Mouse (Mus musculus) heart, embryonic 14.5 days (tissue): ENCODE results near the gene Cct3. TPM values are rescaled to one million over a fixed set of nuclear protein-coding genes. Genes with fewer than 3 reads are reported as not detected.
"Not testable (repeated sequence)": the region's sequence is repeated elsewhere in the genome, so short reads cannot be mapped to it uniquely, and the experiment has no call there.

Experiments
- ATAC-seq: fragments of 200-750 bp; cut with Nextera tagmentation; 2 replicates; pipeline ENCODE4 v1.8.0; 2017; ENCODE audit warnings: low read depth, moderate TSS enrichment; ENCODE audit not compliant: insufficient number of reproducible peaks, insufficient read depth, low FRiP score
- H3K27ac ChIP-seq, 2 experiments: fragments of 200-500 bp in 1 of 2; fragments of 300-500 bp in 1 of 2; sonication (generic) in 1 of 2; replicated peaks in 1 of 2; 2 replicates each; pipeline ENCODE4 v1.5.1; 2012 to 2014; ENCODE audit warnings: low read depth in 2 of 2, low read length in 2 of 2, control low read depth in 1 of 2, mild to moderate bottlenecking in 1 of 2, mixed read lengths in 1 of 2; ENCODE audit not compliant: control insufficient read depth in 1 of 2, insufficient read depth in 1 of 2
- H3K27me3 ChIP-seq: fragments of 300-500 bp; sonication (generic); 2 replicates; pipeline ENCODE4 v1.6.1; 2014; ENCODE audit warnings: mild to moderate bottlenecking, low read length, control low read depth; ENCODE audit not compliant: control insufficient read depth, insufficient read depth
- H3K36me3 ChIP-seq: fragments of 300-500 bp; sonication (generic); 2 replicates; pipeline ENCODE4 v1.6.1; 2014; ENCODE audit warnings: mild to moderate bottlenecking, control low read depth, low read length, mixed read lengths; ENCODE audit not compliant: control insufficient read depth, insufficient read depth
- H3K4me1 ChIP-seq, 2 experiments: fragments of 200-500 bp in 1 of 2; fragments of 300-500 bp in 1 of 2; sonication (generic) in 1 of 2; 2 replicates each; pipeline ENCODE4 v1.6.1; 2012 to 2014; ENCODE audit warnings: low read length in 2 of 2, control low read depth in 1 of 2, mixed read lengths in 1 of 2; ENCODE audit not compliant: control insufficient read depth in 2 of 2, insufficient read depth in 2 of 2
- H3K4me2 ChIP-seq: fragments of 300-500 bp; sonication (generic); 2 replicates; pipeline ENCODE4 v1.6.1; 2014; ENCODE audit warnings: mild to moderate bottlenecking, low read length
- H3K4me3 ChIP-seq, 2 experiments: fragments of 200-500 bp in 1 of 2; fragments of 300-500 bp in 1 of 2; sonication (generic) in 1 of 2; 2 replicates each; pipeline ENCODE4 v1.5.1; 2012 to 2014; ENCODE audit warnings: low read length in 2 of 2, mild to moderate bottlenecking in 2 of 2, control low read depth in 1 of 2, low read depth in 1 of 2, moderate library complexity in 1 of 2; ENCODE audit not compliant: control insufficient read depth in 1 of 2, insufficient read depth in 1 of 2
- H3K9ac ChIP-seq: fragments of 300-500 bp; sonication (generic); 2 replicates; pipeline ENCODE4 v1.6.1; 2014; ENCODE audit warnings: mild to moderate bottlenecking, low read length
- H3K9me3 ChIP-seq: fragments of 300-500 bp; sonication (generic); 2 replicates; pipeline ENCODE4 v1.6.1; 2016; ENCODE audit warnings: low read length, control low read depth; ENCODE audit not compliant: control insufficient read depth
- WGBS: fragments of 180-500 bp; shearing (Covaris S2); extraction: QIAGEN DNeasy Blood & Tissue Kit; methylation state at CpG from one replicate; pipeline ENCODE4 v1.1.7; 2014; 5-methylcytosine and 5-hydroxymethylcytosine counted together
- polyA plus RNA-seq: library from polyadenylated mRNA; unstranded; fragments of >200 nt; fragmentation: Nextera tagmentation; extraction: Ambion mirVana; gene quantifications from 2 replicates; pipeline ENCODE4 v1.2.1, GENCODE M21; 2014

The Cct3 gene
- polyA plus RNA-seq, 1 experiment from 2014 or later: 393 TPM

GRCm38 (mm10) chr3:88262346-88262745 is 34.6 kb upstream of the Cct3 start:
- WGBS: 70% methylated on average over 3 of the region's 3 CpGs
- no peaks in the 10 kb centered on the region for H3K36me3 ChIP-seq
- no peak for ATAC-seq

GRCm38 (mm10) chr3:88268014-88268413 is 28.9 kb upstream of the Cct3 start:
- not testable (repeated sequence) for H3K4me2 ChIP-seq, H3K9ac ChIP-seq, ATAC-seq, H3K27me3 ChIP-seq, H3K4me3 ChIP-seq, H3K4me1 ChIP-seq, H3K9me3 ChIP-seq, H3K27ac ChIP-seq, H3K36me3 ChIP-seq
- WGBS: 51% methylated on average over 6 of the region's 6 CpGs

More at GRCm38 (mm10) chr3:88262346-88262745, 34.6 kb upstream of the Cct3 start:
- Histone ChIP-seq H3K27me3 (no peaks in the 10 kb centered on the region; the same call in 1 of the 2 replicates), H3K4me2 (no peak overlapping the region), H3K4me3 (no peak overlapping the region), H3K9me3 (no peaks in the 10 kb centered on the region), H3K9ac (no peak overlapping the region), H3K4me1 (no peaks in the 10 kb centered on the region), H3K27ac (no peak overlapping the region)

- Histone ChIP-seq H3K4me1 (no peaks in the 10 kb centered on the region), H3K36me3 (no peaks in the 10 kb centered on the region), H3K27me3 (no peaks in the 10 kb centered on the region), H3K4me2 (no peak overlapping the region), H3K9me3 (no peaks in the 10 kb centered on the region), H3K27ac (no peak overlapping the region), H3K4me3 (no peak overlapping the region), H3K9ac (no peak overlapping the region)
- ATAC-seq: no peak
- 85% methylated on average over 5 of the region's 5 CpGs for WGBS
Observed at GRCm38 (mm10) chr3:88268991-88269390, 27.9 kb upstream of the Cct3 start.

- ATAC-seq, H3K4me2 ChIP-seq, H3K27ac ChIP-seq, H3K27me3 ChIP-seq, H3K4me3 ChIP-seq, H3K9me3 ChIP-seq, H3K4me1 ChIP-seq, H3K9ac ChIP-seq, H3K36me3 ChIP-seq: not testable (repeated sequence)
- 84% methylated on average over 2 of the region's 2 CpGs for WGBS
Observed at GRCm38 (mm10) chr3:88271298-88271697, 25.6 kb upstream of the Cct3 start.

GRCm38 (mm10) chr3:88271859-88272258 is 25.1 kb upstream of the Cct3 start:
- no peaks in the 10 kb centered on the region for H3K4me1 ChIP-seq
- no peak for ATAC-seq
- H3K27me3 ChIP-seq: no peaks in the 10 kb centered on the region
- no peak overlapping the region for H3K4me3 ChIP-seq
- 89% methylated on average over 3 of the region's 3 CpGs for WGBS
- no peaks in the 10 kb centered on the region for H3K9me3 ChIP-seq
- H3K27ac ChIP-seq: no peak overlapping the region
- H3K4me2 ChIP-seq: no peak overlapping the region
- no peaks in the 10 kb centered on the region for H3K36me3 ChIP-seq
- no peak overlapping the region for H3K9ac ChIP-seq

- Histone ChIP-seq H3K27ac (no peak overlapping the region), H3K4me2 (no peak overlapping the region), H3K4me1 (no peaks in the 10 kb centered on the region), H3K4me3 (no peak overlapping the region), H3K9ac (no peak overlapping the region), H3K36me3 (no peaks in the 10 kb centered on the region), H3K9me3 (no peaks in the 10 kb centered on the region), H3K27me3 (no peaks in the 10 kb centered on the region)
- no peak for ATAC-seq
- WGBS: 90% methylated on average over 4 of the region's 4 CpGs
Observed at GRCm38 (mm10) chr3:88274002-88274401, 22.9 kb upstream of the Cct3 start.

GRCm38 (mm10) chr3:88276121-88276520 is 20.8 kb upstream of the Cct3 start:
- Histone ChIP-seq H3K27me3 (no peaks in the 10 kb centered on the region), H3K9me3 (no peaks in the 10 kb centered on the region), H3K4me1 (no peaks in the 10 kb centered on the region), H3K9ac (no peak overlapping the region), H3K36me3 (no peaks in the 10 kb centered on the region), H3K27ac (no peak overlapping the region), H3K4me2 (no peak overlapping the region), H3K4me3 (no peak overlapping the region)
- ATAC-seq: no peak
- 80% methylated on average over 2 of the region's 2 CpGs for WGBS

GRCm38 (mm10) chr3:88276529-88277143 is 20.3 kb upstream of the Cct3 start:
- no peaks in the 10 kb centered on the region for H3K4me1 ChIP-seq
- H3K27ac ChIP-seq: no peak overlapping the region
- no peaks in the 10 kb centered on the region for H3K36me3 ChIP-seq
- no peak overlapping the region for H3K9ac ChIP-seq
- no peak overlapping the region for H3K4me2 ChIP-seq
- no peaks in the 10 kb centered on the region for H3K9me3 ChIP-seq
- WGBS: 33% methylated on average over 7 of the region's 7 CpGs
- ATAC-seq: no peak
- H3K27me3 ChIP-seq: no peaks in the 10 kb centered on the region
- no peak overlapping the region for H3K4me3 ChIP-seq
